Mouse (Mus musculus) monocyte, adult 2 months (primary cell): ENCODE measurements around the gene Usp29.
"Not testable (repeated sequence)": the region's sequence is repeated elsewhere in the genome, so short reads cannot be mapped to it uniquely, and the experiment has no call there.

Experiments
- DNase-seq, 2 experiments: peaks; one replicate each; pipeline ENCODE4 v3.0.0; 2022; ENCODE audit warnings: low spot score in 2 of 2, low read depth in 1 of 2

Gene Usp29

GRCm38 (mm10) chr7:6919131-6919870, 188.9 kb downstream of the Usp29 start:
- no peak for DNase-seq

GRCm38 (mm10) chr7:6923515-6923914, 193.1 kb downstream of the Usp29 start:
- no peak for DNase-seq

GRCm38 (mm10) chr7:6925926-6926730, 195.8 kb downstream of the Usp29 start:
- no peak for DNase-seq

- DNase-seq, result no peak
These were observed 196.3 kb downstream of the Usp29 start for GRCm38 (mm10) chr7:6926731-6926995.

GRCm38 (mm10) chr7:6929286-6929685, 198.9 kb downstream of the Usp29 start:
- no peak for DNase-seq

GRCm38 (mm10) chr7:6934741-6935140, 204.4 kb downstream of the Usp29 start:
- DNase-seq, result no peak

- DNase-seq, result peak in 1 of 2 experiments; percentile 3
These were observed 206.7 kb downstream of the Usp29 start for GRCm38 (mm10) chr7:6937040-6937439.

GRCm38 (mm10) chr7:6940761-6941231, 210.4 kb downstream of the Usp29 start:
- DNase-seq, result no peak

GRCm38 (mm10) chr7:6948061-6948460, 217.7 kb downstream of the Usp29 start:
- not testable (repeated sequence) for DNase-seq

- DNase-seq, result no peak
These were observed 226.2 kb downstream of the Usp29 start for GRCm38 (mm10) chr7:6956576-6956975.

GRCm38 (mm10) chr7:6958574-6958973, 228.2 kb downstream of the Usp29 start:
- no peak for DNase-seq

- DNase-seq, result no peak
These were observed 243.2 kb downstream of the Usp29 start for GRCm38 (mm10) chr7:6973566-6973965.

- no peak for DNase-seq
These were observed 246.5 kb downstream of the Usp29 start for GRCm38 (mm10) chr7:6976890-6977289.

- not testable (repeated sequence) for DNase-seq
These were observed 264.9 kb downstream of the Usp29 start, which contains the start of gene Aurkc for GRCm38 (mm10) chr7:6995251-6995650. TSS of gene Aurkc (plus strand) at chr7:6995300.

- not testable (repeated sequence) for DNase-seq
These were observed 268.5 kb downstream of the Usp29 start for GRCm38 (mm10) chr7:6998914-6999313.

- not testable (repeated sequence) for DNase-seq
These were observed 275.1 kb downstream of the Usp29 start for GRCm38 (mm10) chr7:7005441-7005840.
